Mouse (Mus musculus): ENCODE measurements at regions not wholly inside any gene's neighbourhood (a gene's known extent, or its start where the extent isn't known, plus 50 kb on each side); places are given as distances from the start of the nearest gene placed in this dataset.

- peaks cover 6% of the 10 kb centered on the region for H3K9me3 ChIP-seq (replicated peaks; ENCODE audit: control insufficient read depth, insufficient read depth, low read length, poor library complexity, severe bottlenecking)
- H3K27me3 ChIP-seq (ENCODE audit: control insufficient read depth, insufficient read depth, low read length, poor library complexity, severe bottlenecking) = no peaks in the 10 kb centered on the region
- no peak for TF ChIP-seq CTCF (IDR thresholded peaks at IDR 0.05; ENCODE audit: low read depth, low read length)
- TF ChIP-seq EP300 (IDR thresholded peaks at IDR 0.05; ENCODE audit: insufficient read depth, low read depth, low read length) = no peak
- TF ChIP-seq POLR2A (IDR thresholded peaks at IDR 0.05; ENCODE audit: insufficient read depth, low read length) = no peak
- peaks cover 4% of the 10 kb centered on the region for H3K4me1 ChIP-seq (ENCODE audit: control insufficient read depth, insufficient read depth, low read length)
- no peak overlapping the region for H3K4me3 ChIP-seq (ENCODE audit: low read depth, low read length)
- no peaks in the 10 kb centered on the region for H3K36me3 ChIP-seq (ENCODE audit: control insufficient read depth, insufficient read depth, low read length, poor library complexity, severe bottlenecking)
- no peak overlapping the region for H3K9ac ChIP-seq (ENCODE audit: low read depth, poor library complexity, severe bottlenecking)
- no peak overlapping the region for H3K27ac ChIP-seq (ENCODE audit: insufficient read depth, low read length)
Observed at GRCm38 (mm10) chr1:35875210-35875811, 192.9 kb upstream of the Hs6st1 start.

- Histone ChIP-seq H3K36me3 (ENCODE audit: control insufficient read depth, insufficient read depth, low read length, poor library complexity, severe bottlenecking) (no peaks in the 10 kb centered on the region), H3K9me3 (replicated peaks; ENCODE audit: control insufficient read depth, insufficient read depth, low read length, poor library complexity, severe bottlenecking) (no peaks in the 10 kb centered on the region), H3K27ac (ENCODE audit: insufficient read depth, low read length) (peak overlapping the region; percentile 25; the same call in 1 of the 2 replicates), H3K4me3 (ENCODE audit: low read depth, low read length) (no peak overlapping the region), H3K4me1 (ENCODE audit: control insufficient read depth, insufficient read depth, low read length) (peaks cover 4% of the 10 kb centered on the region), H3K9ac (ENCODE audit: low read depth, poor library complexity, severe bottlenecking) (no peak overlapping the region), H3K27me3 (ENCODE audit: control insufficient read depth, insufficient read depth, low read length, poor library complexity, severe bottlenecking) (no peaks in the 10 kb centered on the region)
- no peak for TF ChIP-seq CTCF (IDR thresholded peaks at IDR 0.05; ENCODE audit: low read depth, low read length)
- TF ChIP-seq EP300 (IDR thresholded peaks at IDR 0.05; ENCODE audit: insufficient read depth, low read depth, low read length) = no peak
Observed at GRCm38 (mm10) chr1:35878426-35878825, 189.8 kb upstream of the Hs6st1 start.

- H3K27me3 ChIP-seq (ENCODE audit: control insufficient read depth, insufficient read depth, low read length, poor library complexity, severe bottlenecking) = no peaks in the 10 kb centered on the region
- H3K36me3 ChIP-seq (ENCODE audit: control insufficient read depth, insufficient read depth, low read length, poor library complexity, severe bottlenecking) = no peaks in the 10 kb centered on the region
- no peak overlapping the region for H3K27ac ChIP-seq (ENCODE audit: insufficient read depth, low read length)
- peaks cover 8% of the 10 kb centered on the region for H3K4me1 ChIP-seq (ENCODE audit: control insufficient read depth, insufficient read depth, low read length)
- no peak overlapping the region for H3K4me3 ChIP-seq (ENCODE audit: low read depth, low read length)
- no peak overlapping the region for H3K9ac ChIP-seq (ENCODE audit: low read depth, poor library complexity, severe bottlenecking)
- no peak for TF ChIP-seq CTCF (IDR thresholded peaks at IDR 0.05; ENCODE audit: low read depth, low read length)
- TF ChIP-seq POLR2A (IDR thresholded peaks at IDR 0.05; ENCODE audit: insufficient read depth, low read length) = no peak
- no peak for TF ChIP-seq EP300 (IDR thresholded peaks at IDR 0.05; ENCODE audit: insufficient read depth, low read depth, low read length)
- H3K9me3 ChIP-seq (replicated peaks; ENCODE audit: control insufficient read depth, insufficient read depth, low read length, poor library complexity, severe bottlenecking) = no peaks in the 10 kb centered on the region
Observed at GRCm38 (mm10) chr1:35879388-35880093, 188.7 kb upstream of the Hs6st1 start.

GRCm38 (mm10) chr1:35880562-35881265, 187.5 kb upstream of the Hs6st1 start:
- no peaks in the 10 kb centered on the region for H3K27me3 ChIP-seq (ENCODE audit: control insufficient read depth, insufficient read depth, low read length, poor library complexity, severe bottlenecking)
- H3K9me3 ChIP-seq (replicated peaks; ENCODE audit: control insufficient read depth, insufficient read depth, low read length, poor library complexity, severe bottlenecking) = no peaks in the 10 kb centered on the region
- no peak overlapping the region for H3K27ac ChIP-seq (ENCODE audit: insufficient read depth, low read length)
- peaks cover 8% of the 10 kb centered on the region for H3K4me1 ChIP-seq (ENCODE audit: control insufficient read depth, insufficient read depth, low read length)
- TF ChIP-seq EP300 (IDR thresholded peaks at IDR 0.05; ENCODE audit: insufficient read depth, low read depth, low read length) (no peak), CTCF (IDR thresholded peaks at IDR 0.05; ENCODE audit: low read depth, low read length) (no peak), POLR2A (IDR thresholded peaks at IDR 0.05; ENCODE audit: insufficient read depth, low read length) (no peak)
- no peak overlapping the region for H3K9ac ChIP-seq (ENCODE audit: low read depth, poor library complexity, severe bottlenecking)
- no peaks in the 10 kb centered on the region for H3K36me3 ChIP-seq (ENCODE audit: control insufficient read depth, insufficient read depth, low read length, poor library complexity, severe bottlenecking)
- no peak overlapping the region for H3K4me3 ChIP-seq (ENCODE audit: low read depth, low read length)

- no peaks in the 10 kb centered on the region for H3K36me3 ChIP-seq (ENCODE audit: control insufficient read depth, insufficient read depth, low read length, poor library complexity, severe bottlenecking)
- H3K27ac ChIP-seq (ENCODE audit: insufficient read depth, low read length) = no peak overlapping the region
- H3K9me3 ChIP-seq (replicated peaks; ENCODE audit: control insufficient read depth, insufficient read depth, low read length, poor library complexity, severe bottlenecking) = no peaks in the 10 kb centered on the region
- no peak overlapping the region for H3K4me3 ChIP-seq (ENCODE audit: low read depth, low read length)
- peaks cover 8% of the 10 kb centered on the region for H3K4me1 ChIP-seq (ENCODE audit: control insufficient read depth, insufficient read depth, low read length)
- no peaks in the 10 kb centered on the region for H3K27me3 ChIP-seq (ENCODE audit: control insufficient read depth, insufficient read depth, low read length, poor library complexity, severe bottlenecking)
- H3K9ac ChIP-seq (ENCODE audit: low read depth, poor library complexity, severe bottlenecking) = no peak overlapping the region
- no peak for TF ChIP-seq CTCF (IDR thresholded peaks at IDR 0.05; ENCODE audit: low read depth, low read length)
- no peak for TF ChIP-seq EP300 (IDR thresholded peaks at IDR 0.05; ENCODE audit: insufficient read depth, low read depth, low read length)
- TF ChIP-seq POLR2A (IDR thresholded peaks at IDR 0.05; ENCODE audit: insufficient read depth, low read length) = no peak
Observed at GRCm38 (mm10) chr1:35881521-35881920, 186.7 kb upstream of the Hs6st1 start.

GRCm38 (mm10) chr1:35882101-35882500, 186.1 kb upstream of the Hs6st1 start:
- Histone ChIP-seq H3K4me3 (ENCODE audit: low read depth, low read length) (no peak overlapping the region), H3K36me3 (ENCODE audit: control insufficient read depth, insufficient read depth, low read length, poor library complexity, severe bottlenecking) (no peaks in the 10 kb centered on the region), H3K9ac (ENCODE audit: low read depth, poor library complexity, severe bottlenecking) (no peak overlapping the region), H3K4me1 (ENCODE audit: control insufficient read depth, insufficient read depth, low read length) (peaks cover 8% of the 10 kb centered on the region), H3K9me3 (replicated peaks; ENCODE audit: control insufficient read depth, insufficient read depth, low read length, poor library complexity, severe bottlenecking) (no peaks in the 10 kb centered on the region), H3K27me3 (ENCODE audit: control insufficient read depth, insufficient read depth, low read length, poor library complexity, severe bottlenecking) (no peaks in the 10 kb centered on the region), H3K27ac (ENCODE audit: insufficient read depth, low read length) (no peak overlapping the region)
- no peak for TF ChIP-seq EP300 (IDR thresholded peaks at IDR 0.05; ENCODE audit: insufficient read depth, low read depth, low read length)
- TF ChIP-seq CTCF (IDR thresholded peaks at IDR 0.05; ENCODE audit: low read depth, low read length) = no peak
- no peak for TF ChIP-seq POLR2A (IDR thresholded peaks at IDR 0.05; ENCODE audit: insufficient read depth, low read length)

All from ES-Bruce4 (cell line).